Mouse (Mus musculus) ES-E14 (cell line): ENCODE measurements around the gene Rabgap1l.

Source experiments
- ZC3H11A ChIP-seq: IDR thresholded peaks from 2 replicates; pipeline ENCODE4 v1.6.1; 2012; ENCODE audit warnings: low read depth, mild to moderate bottlenecking, inconsistent platforms, low read length, borderline replicate concordance
- ZNF384 ChIP-seq: IDR thresholded peaks from 2 replicates; pipeline ENCODE4 v1.6.1; 2012; ENCODE audit warnings: low read depth, low read length, inconsistent platforms

DNA sequence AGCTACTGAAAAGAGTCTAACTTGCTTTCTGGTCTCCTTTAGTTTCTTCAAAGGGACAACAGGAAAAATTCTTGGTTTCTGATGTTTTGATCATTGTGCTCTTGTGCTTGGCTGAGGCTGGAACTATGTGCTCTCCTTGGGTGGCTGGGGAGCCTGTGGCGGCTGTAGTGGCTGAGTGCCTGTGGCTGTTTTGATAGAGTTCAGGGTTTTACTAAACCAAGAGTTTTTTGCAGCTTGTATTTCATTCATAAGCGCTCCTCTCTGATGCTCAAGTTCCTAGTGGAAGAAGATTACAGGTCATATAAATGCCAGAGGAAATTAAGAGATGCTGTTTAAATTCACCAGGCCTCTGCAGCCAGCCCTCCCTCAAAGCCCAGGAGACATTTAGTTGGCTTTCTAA, 568.9 kb downstream of the Rabgap1l start:
- no peak for TF ChIP-seq ZNF384
- TF ChIP-seq ZC3H11A: no peak
